Mouse (Mus musculus) heart, embryonic 16.5 days (tissue): ENCODE results near the gene Zkscan5. TPM values are rescaled to one million over a fixed set of nuclear protein-coding genes. Genes with fewer than 3 reads are reported as not detected.

ENCODE experiments used
- ATAC-seq: fragments of 200-750 bp; cut with Nextera tagmentation; replicated peaks from 2 replicates; pipeline ENCODE4 v1.8.0; 2017; ENCODE audit warnings: moderate number of reproducible peaks; ENCODE audit not compliant: insufficient read depth, low FRiP score; ENCODE audit errors: extremely low read depth
- H3K27ac ChIP-seq: fragments of 300-500 bp; sonication (generic); 2 replicates; pipeline ENCODE4 v1.5.1; 2014; ENCODE audit warnings: mild to moderate bottlenecking, low read length, control low read depth, moderate library complexity
- H3K27me3 ChIP-seq: fragments of 300-500 bp; sonication (generic); 2 replicates; pipeline ENCODE4 v1.6.1; 2014; ENCODE audit warnings: low read length, mixed read lengths; ENCODE audit not compliant: control insufficient read depth, insufficient read depth
- H3K36me3 ChIP-seq: fragments of 300-500 bp; sonication (generic); 2 replicates; pipeline ENCODE4 v1.6.1; 2014; ENCODE audit not compliant: control insufficient read depth, insufficient read depth
- H3K4me1 ChIP-seq: fragments of 300-500 bp; sonication (generic); 2 replicates; pipeline ENCODE4 v1.6.1; 2014; ENCODE audit warnings: low read length, mixed read lengths; ENCODE audit not compliant: control insufficient read depth, insufficient read depth
- H3K4me2 ChIP-seq: fragments of 300-500 bp; sonication (generic); 2 replicates; pipeline ENCODE4 v1.6.1; 2014; ENCODE audit warnings: low read depth, mild to moderate bottlenecking, control low read depth, low read length
- H3K4me3 ChIP-seq: fragments of 300-500 bp; sonication (generic); 2 replicates; pipeline ENCODE4 v1.5.1; 2014; ENCODE audit warnings: mild to moderate bottlenecking, control low read depth, low read length
- H3K9ac ChIP-seq: fragments of 300-500 bp; sonication (generic); 2 replicates; pipeline ENCODE4 v1.6.1; 2014; ENCODE audit warnings: low read length, control low read depth
- H3K9me3 ChIP-seq: fragments of 300-500 bp; sonication (generic); replicated peaks from 2 replicates; pipeline ENCODE4 v1.6.1; 2016; ENCODE audit warnings: low read length; ENCODE audit not compliant: control insufficient read depth
- WGBS: fragments of 180-500 bp; shearing (Covaris S2); extraction: QIAGEN DNeasy Blood & Tissue Kit; methylation state at CpG from one replicate; pipeline ENCODE4 v1.1.7; 2014; 5-methylcytosine and 5-hydroxymethylcytosine counted together
- polyA plus RNA-seq: library from polyadenylated mRNA; unstranded; fragments of >200 nt; fragmentation: Nextera tagmentation; extraction: Ambion mirVana; gene quantifications from 2 replicates; pipeline ENCODE4 v1.2.1, GENCODE M21; 2015

The Zkscan5 gene
- polyA plus RNA-seq, 1 experiment from 2014 or later: 9.8 TPM

DNA sequence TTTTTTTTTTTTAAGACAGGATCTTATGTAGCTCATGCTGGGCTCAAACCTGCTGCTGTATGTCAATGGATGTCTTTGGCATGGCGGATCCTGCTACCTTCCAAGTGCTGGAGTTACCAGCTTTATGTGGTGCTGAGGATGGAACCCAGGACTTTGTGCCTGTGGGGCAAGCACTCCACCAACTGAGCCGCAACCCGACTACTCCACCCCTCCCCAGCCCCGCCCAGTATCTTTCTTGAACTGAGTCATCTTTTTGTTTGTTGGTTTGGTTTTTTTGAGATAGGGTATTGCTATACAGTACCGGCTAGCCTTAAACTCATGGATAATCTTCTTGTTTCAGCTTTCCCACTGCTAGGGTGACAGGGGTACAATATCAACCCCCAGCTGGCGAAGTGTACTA, 14.9 kb upstream of the Zkscan5 start:
- Histone ChIP-seq H3K9ac (no peak overlapping the region; the same call in 1 of the 2 replicates), H3K4me2 (peak overlapping the region; percentile 68), H3K9me3 (no peaks in the 10 kb centered on the region), H3K4me1 (peaks cover 20% of the 10 kb centered on the region), H3K27ac (no peak overlapping the region), H3K27me3 (no peaks in the 10 kb centered on the region), H3K4me3 (peak overlapping the region; percentile 86), H3K36me3 (peaks cover 35% of the 10 kb centered on the region)
- no peak for ATAC-seq
- 92% methylated on average over 6 of the region's 6 CpGs for WGBS

DNA sequence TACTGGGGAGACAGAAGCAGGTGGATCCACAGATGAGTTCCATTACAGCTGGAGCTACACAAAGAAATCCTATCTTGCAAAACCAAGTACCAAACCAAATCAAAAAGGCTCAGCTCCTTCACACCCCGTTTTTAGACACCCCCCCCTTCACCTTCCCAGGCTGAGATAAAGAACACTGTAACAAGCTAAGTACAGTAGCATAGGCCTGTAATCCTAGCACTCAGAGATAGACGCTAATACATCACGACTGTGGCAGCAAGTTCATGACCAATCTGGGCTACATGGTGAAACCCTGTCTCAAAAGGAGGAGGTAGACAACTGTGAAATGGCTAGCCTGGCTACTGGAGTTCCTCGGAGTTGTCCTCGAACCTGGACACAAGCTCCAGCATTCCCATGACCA, 14.0 kb upstream of the Zkscan5 start:
- 15% methylated on average over 5 of the region's 5 CpGs for WGBS
- H3K36me3 ChIP-seq: peaks cover 39% of the 10 kb centered on the region
- H3K27ac ChIP-seq: peak overlapping the region; percentile 96
- H3K4me2 ChIP-seq: peak overlapping the region; percentile 68
- ATAC-seq: 0 out of 2 replicates have a peak, but pooled peaks have one; percentile 11
- H3K9me3 ChIP-seq: no peaks in the 10 kb centered on the region
- H3K9ac ChIP-seq: peak overlapping the region; percentile 97
- peaks cover 20% of the 10 kb centered on the region for H3K4me1 ChIP-seq
- H3K27me3 ChIP-seq: no peaks in the 10 kb centered on the region
- H3K4me3 ChIP-seq: peak overlapping the region; percentile 86

- Histone ChIP-seq H3K9me3 (no peaks in the 10 kb centered on the region), H3K4me2 (peak overlapping the region; percentile 68), H3K4me1 (peaks cover 20% of the 10 kb centered on the region), H3K9ac (peak overlapping the region; percentile 97), H3K4me3 (peak overlapping the region; percentile 86), H3K36me3 (peaks cover 40% of the 10 kb centered on the region), H3K27me3 (no peaks in the 10 kb centered on the region), H3K27ac (peak overlapping the region; percentile 96)
- ATAC-seq: peak; percentile 92
- WGBS: under 1% methylated on average over 40 of the region's 41 CpGs
These were observed 13.2 kb upstream of the Zkscan5 start for GRCm38 (mm10) chr5:145190875-145191798.

DNA sequence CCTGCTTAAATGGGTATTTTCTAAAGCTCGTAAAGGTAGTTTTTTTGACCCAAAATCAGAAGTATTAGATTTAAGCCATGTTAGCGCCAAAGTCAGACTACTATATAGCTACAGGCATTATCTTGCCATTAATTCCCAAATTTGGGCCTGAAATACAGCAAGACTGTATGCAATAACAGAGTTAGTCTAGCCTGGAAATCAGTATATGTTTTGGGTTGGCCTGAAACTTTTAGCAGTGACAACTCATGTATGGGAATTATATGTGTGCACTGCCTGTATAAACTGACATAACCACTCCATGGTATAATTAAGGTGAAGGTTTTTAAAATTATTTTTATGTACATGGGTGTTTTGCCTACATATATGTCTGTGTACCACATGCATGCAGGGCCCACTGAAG, 12.4 kb upstream of the Zkscan5 start, which contains the start of gene Atp5j2:
Gene Atp5j2, minus strand, starts transcription at position 101 of the 400 bp plus-strand sequence.
- Histone ChIP-seq H3K4me2 (peak within 1 kb of the TSS; percentile 68), H3K9ac (peak within 1 kb of the TSS; percentile 97), H3K9me3 (no peaks in the 10 kb centered on the region), H3K4me1 (peaks cover 20% of the 10 kb centered on the region), H3K4me3 (peak within 1 kb of the TSS; percentile 86), H3K27ac (peak within 1 kb of the TSS; percentile 96), H3K27me3 (no peaks in the 10 kb centered on the region), H3K36me3 (peaks cover 36% of the 10 kb centered on the region)
- ATAC-seq: no peak
- WGBS: 89% methylated on average over 2 of the region's 2 CpGs

DNA sequence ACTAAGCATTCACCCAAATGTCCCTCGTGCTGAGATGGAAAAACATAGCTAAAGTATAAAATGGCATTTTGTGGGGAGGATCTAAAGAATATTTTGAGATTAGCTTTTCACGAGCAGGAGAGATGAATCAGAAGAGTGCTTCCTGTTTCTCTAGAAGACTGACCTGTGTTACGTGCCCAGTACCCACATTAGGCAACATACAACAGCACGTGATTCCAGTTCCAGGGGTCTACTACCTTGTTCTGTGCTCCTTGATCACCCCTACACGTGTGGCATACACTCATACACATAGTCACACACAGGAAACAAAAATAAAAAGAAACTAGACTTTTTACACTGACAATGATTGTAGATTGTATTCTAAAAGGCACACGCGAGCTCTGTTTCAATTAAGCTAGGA, 4.0 kb upstream of the Zkscan5 start:
- H3K4me2 ChIP-seq: peak overlapping the region; percentile 91
- 68% methylated on average over 7 of the region's 7 CpGs for WGBS

GRCm38 (mm10) chr5:145201321-145201991, 2.9 kb upstream of the Zkscan5 start, which contains the start of gene Zkscan14:
TSS of gene Zkscan14 (minus strand) at chr5:145201868.
- Histone ChIP-seq H3K4me3 (peak within 1 kb of the TSS; percentile 96), H3K4me2 (peak within 1 kb of the TSS; percentile 91), H3K27ac (peak within 1 kb of the TSS; percentile 80), H3K36me3 (peaks cover 8% of the 10 kb centered on the region; the same call in 1 of the 2 replicates), H3K9ac (peak within 1 kb of the TSS; percentile 85), H3K27me3 (no peaks in the 10 kb centered on the region), H3K4me1 (peaks cover 22% of the 10 kb centered on the region), H3K9me3 (no peaks in the 10 kb centered on the region)
- under 1% methylated on average over 37 of the region's 37 CpGs for WGBS
- ATAC-seq: no peak

More for the DNA sequence above, 4.0 kb upstream of the Zkscan5 start:
- Histone ChIP-seq H3K9me3 (no peaks in the 10 kb centered on the region), H3K4me3 (no peak overlapping the region; the same call in 1 of the 2 replicates), H3K27me3 (no peaks in the 10 kb centered on the region), H3K4me1 (peaks cover 14% of the 10 kb centered on the region), H3K36me3 (peaks cover 18% of the 10 kb centered on the region), H3K9ac (no peak overlapping the region), H3K27ac (no peak overlapping the region)
- ATAC-seq: no peak

DNA sequence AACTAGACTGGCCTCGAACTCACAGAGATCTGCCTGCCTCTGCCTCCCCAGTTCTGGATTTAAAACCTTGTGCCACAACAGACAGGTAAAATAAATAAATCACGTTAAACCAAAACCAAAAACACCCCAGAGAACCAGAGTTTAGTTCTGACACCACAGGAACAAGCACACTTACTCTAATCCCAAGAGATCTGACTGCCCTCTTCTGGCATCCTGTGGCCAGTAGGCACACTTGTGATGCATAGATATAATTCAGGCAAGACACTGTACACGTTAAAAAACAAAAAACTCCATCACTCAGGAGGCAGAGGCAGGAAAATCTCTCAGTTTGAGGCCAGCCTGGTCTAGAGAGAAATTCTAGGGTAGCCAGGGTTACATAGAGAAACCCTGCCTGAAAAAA, 1.9 kb upstream of the Zkscan5 start:
- no peaks in the 10 kb centered on the region for H3K9me3 ChIP-seq
- no peak overlapping the region for H3K4me3 ChIP-seq
- ATAC-seq: no peak
- no peak overlapping the region for H3K27ac ChIP-seq
- H3K4me1 ChIP-seq: peaks cover 22% of the 10 kb centered on the region
- 0 out of 2 replicates have a peak, but pooled peaks cover 2% of the 10 kb centered on the region for H3K36me3 ChIP-seq
- WGBS: 44% methylated on average over 3 of the region's 3 CpGs
- no peaks in the 10 kb centered on the region for H3K27me3 ChIP-seq
- no peak overlapping the region for H3K9ac ChIP-seq
- H3K4me2 ChIP-seq: no peak overlapping the region

GRCm38 (mm10) chr5:145205041-145205440, 679 bp downstream of the Zkscan5 start:
- H3K4me2 ChIP-seq: peak overlapping the region; percentile 73
- H3K4me1 ChIP-seq: peaks cover 22% of the 10 kb centered on the region
- H3K27me3 ChIP-seq: no peaks in the 10 kb centered on the region
- H3K27ac ChIP-seq: peak overlapping the region; percentile 66
- peak overlapping the region; percentile 81 for H3K9ac ChIP-seq
- H3K4me3 ChIP-seq: peak overlapping the region; percentile 87
- WGBS: 5% methylated on average over 9 of the region's 9 CpGs
- no peaks in the 10 kb centered on the region for H3K9me3 ChIP-seq
- H3K36me3 ChIP-seq: peaks cover 12% of the 10 kb centered on the region
- no peak for ATAC-seq
